In the genomic region with DNA sequence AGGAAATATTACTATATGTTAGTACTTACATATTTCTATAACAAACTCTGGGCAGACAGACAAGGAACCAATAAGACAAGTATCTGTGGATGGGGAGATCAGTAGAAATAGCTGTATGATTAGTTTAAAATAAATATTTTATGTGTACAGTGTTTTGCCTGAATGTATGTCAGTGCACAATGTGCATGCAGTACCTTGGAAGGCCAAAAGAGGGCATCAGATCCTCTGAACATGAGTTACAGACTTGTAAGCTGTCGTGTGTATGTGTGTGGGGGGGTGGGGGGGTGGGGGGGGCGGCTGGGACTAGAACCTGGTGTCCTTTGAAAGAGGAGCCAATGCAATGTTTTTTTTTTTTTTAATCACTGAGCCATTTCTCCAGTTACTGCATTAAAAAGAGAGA, we compare ENCODE assay signal across 10 mouse cellular contexts. TPM values are rescaled to one million over a fixed set of nuclear protein-coding genes. Genes with fewer than 3 reads are reported as not detected.
DNase-seq lines count a peak whose midpoint lies in the region; ATAC-seq lines count a peak whose summit lies in the region.
"Had no signal": no experiment of that assay in that cellular context is flagged by ENCODE, and none has a peak within 500 bp of the region (broad histone marks: within the 10 kb centered on the region; RNA-seq: fewer than 3 reads in every experiment).

No protein-coding gene starts in this region.

- H3K4me2 ChIP-seq in hindbrain, embryonic 14.5 days (replicated peaks) = no peak overlapping the region
- no peak overlapping the region for H3K4me2 ChIP-seq in hindbrain, embryonic 12.5 days (replicated peaks)
- H3K4me2 ChIP-seq: embryonic facial prominence, embryonic 15.5 days; liver, embryonic 13.5 days had no signal

- peak; percentile 76 for DNase-seq in hindbrain, embryonic 14.5 days (ENCODE audit: low spot score)
- DNase-seq in A20 (ENCODE audit: low read depth, low spot score) = peak; percentile 62
- DNase-seq in MN1 (ENCODE audit: low spot score) = peak; percentile 44
- DNase-seq in kidney, postnatal 10 days = peak; percentile 75
- DNase-seq in naive thymus-derived CD4-positive, alpha-beta T cell, adult 2 months (ENCODE audit: low read depth) = peak; percentile 87
- DNase-seq in frontal cortex, postnatal 25 days (ENCODE audit: low spot score in 2 of 2) = no peak
- DNase-seq: liver, embryonic 13.5 days had no signal

- WGBS in hindbrain, embryonic 14.5 days = 23% methylated on average over 2 of the region's 2 CpGs
- WGBS in hindbrain, embryonic 12.5 days = 0% methylated on average over 2 of the region's 2 CpGs

- no peaks in the 10 kb centered on the region for H3K27me3 ChIP-seq in hindbrain, embryonic 14.5 days (ENCODE audit: control insufficient read depth, insufficient read depth, low read length)
- H3K27me3 ChIP-seq in hindbrain, embryonic 12.5 days = peaks cover 4% of the 10 kb centered on the region; the same call in 1 of the 2 replicates
- H3K27me3 ChIP-seq: embryonic facial prominence, embryonic 15.5 days had no signal

- no peaks in the 10 kb centered on the region for H3K36me3 ChIP-seq in hindbrain, embryonic 14.5 days (replicated peaks; ENCODE audit: control insufficient read depth, insufficient read depth)
- H3K36me3 ChIP-seq in hindbrain, embryonic 12.5 days = no peaks in the 10 kb centered on the region
- H3K36me3 ChIP-seq: embryonic facial prominence, embryonic 15.5 days; liver, embryonic 13.5 days had no signal

- no peaks in the 10 kb centered on the region for H3K9me3 ChIP-seq in hindbrain, embryonic 14.5 days (ENCODE audit: control insufficient read depth, low read length)
- no peaks in the 10 kb centered on the region for H3K9me3 ChIP-seq in hindbrain, embryonic 12.5 days (replicated peaks)
- H3K9me3 ChIP-seq: embryonic facial prominence, embryonic 15.5 days; liver, embryonic 13.5 days had no signal

- ATAC-seq in hindbrain, embryonic 14.5 days (ENCODE audit: low FRiP score) = no peak
- ATAC-seq in hindbrain, embryonic 12.5 days (ENCODE audit: low FRiP score) = no peak
- ATAC-seq in common myeloid progenitor, adult 5-6 weeks (replicated peaks; ENCODE audit: low read depth, poor library complexity, severe bottlenecking) = peak; percentile 74

- no peak overlapping the region for H3K4me3 ChIP-seq in hindbrain, embryonic 14.5 days (replicated peaks; ENCODE audit: low read length)
- H3K4me3 ChIP-seq in hindbrain, embryonic 12.5 days = no peak overlapping the region
- H3K4me3 ChIP-seq: embryonic facial prominence, embryonic 15.5 days; liver, embryonic 13.5 days had no signal

- H3K4me1 ChIP-seq in hindbrain, embryonic 14.5 days (replicated peaks; ENCODE audit: control insufficient read depth, insufficient read depth, low read length) = no peaks in the 10 kb centered on the region
- no peaks in the 10 kb centered on the region for H3K4me1 ChIP-seq in hindbrain, embryonic 12.5 days
- H3K4me1 ChIP-seq: embryonic facial prominence, embryonic 15.5 days; liver, embryonic 13.5 days had no signal

- no peak overlapping the region for H3K9ac ChIP-seq in hindbrain, embryonic 14.5 days
- no peak overlapping the region for H3K9ac ChIP-seq in hindbrain, embryonic 12.5 days
- H3K9ac ChIP-seq: embryonic facial prominence, embryonic 15.5 days; liver, embryonic 13.5 days had no signal

- no peak overlapping the region for H3K27ac ChIP-seq in hindbrain, embryonic 14.5 days
- H3K27ac ChIP-seq in hindbrain, embryonic 12.5 days = no peak overlapping the region
- H3K27ac ChIP-seq: embryonic facial prominence, embryonic 15.5 days; liver, embryonic 13.5 days had no signal

RNA-seq across cellular contexts. Expression of a gene that starts 15.5 kb away (rescaled TPM):
- polyA plus RNA-seq in hindbrain, embryonic 14.5 days (2014; fragmentation: Nextera tagmentation; extraction: Ambion mirVana) = 0.23 and 0.24 TPM in 2 replicates
- not detected in 2 replicates for polyA plus RNA-seq in hindbrain, embryonic 12.5 days (2016; fragmentation: Nextera tagmentation; extraction: Ambion mirVana)
- total RNA-seq in common myeloid progenitor, adult 5-6 weeks (2017) = not detected in 2 replicates
- polyA plus RNA-seq: embryonic facial prominence, embryonic 15.5 days; liver, embryonic 13.5 days had no signal

RNA-seq across cellular contexts. Expression of a gene that starts 41.7 kb away (rescaled TPM):
- polyA plus RNA-seq in hindbrain, embryonic 14.5 days (2014; fragmentation: Nextera tagmentation; extraction: Ambion mirVana) = 2.1 and 2.3 TPM in 2 replicates
- 1.4 and 3.0 TPM in 2 replicates for polyA plus RNA-seq in hindbrain, embryonic 12.5 days (2016; fragmentation: Nextera tagmentation; extraction: Ambion mirVana)
- 1.4 and 1.6 TPM in 2 replicates for total RNA-seq in common myeloid progenitor, adult 5-6 weeks (2017)

Comparison
In these comparisons a context has a peak if more than half of its experiments do, and no peak if none do; other contexts are left out.
1. DNase-seq: peak in hindbrain, embryonic 14.5 days (single experiment), A20 (single experiment), MN1 (single experiment), kidney, postnatal 10 days (single experiment) and naive thymus-derived CD4-positive, alpha-beta T cell, adult 2 months (single experiment); none in frontal cortex, postnatal 25 days (0 of 2).